Mouse (Mus musculus): Measurements from ENCODE around the gene Slc46a3.

- TF ChIP-seq CTCF (conservative IDR thresholded peaks at IDR 0.05 in 1 of 2, IDR thresholded peaks at IDR 0.05 in 1 of 2; ENCODE audit: low read depth in 2 of 2, low read length in 2 of 2) (peak in 1 of 2 experiments; percentile 43; a peak in 2 of 4 replicates), EP300 (IDR thresholded peaks at IDR 0.05; ENCODE audit: low read length) (no peak), ZMIZ1 (IDR thresholded peaks at IDR 0.05; ENCODE audit: low read depth, low read length) (no peak), POLR2A (IDR thresholded peaks at IDR 0.05; ENCODE audit: low read depth, low read length) (no peak), ETS1 (conservative IDR thresholded peaks at IDR 0.05; ENCODE audit: low read depth, low read length) (no peak), TBP (conservative IDR thresholded peaks at IDR 0.05; ENCODE audit: low read depth, low read length) (no peak)
These were observed 17.1 kb downstream of the Slc46a3 start for GRCm38 (mm10) chr5:147877520-147877919.
